Mouse (Mus musculus) liver, embryonic 14.5 days (tissue): Measurements from ENCODE around the gene Rhod. TPM values are rescaled to one million over a fixed set of nuclear protein-coding genes. Genes with fewer than 3 reads are reported as not detected.
"Not testable (repeated sequence)": the region's sequence is repeated elsewhere in the genome, so short reads cannot be mapped to it uniquely, and the experiment has no call there.

Source experiments
- ATAC-seq: fragments of 200-750 bp; cut with Nextera tagmentation; 2 replicates; pipeline ENCODE4 v1.8.0; 2017; ENCODE audit warnings: moderate number of reproducible peaks, mild to moderate bottlenecking, moderate library complexity; ENCODE audit not compliant: insufficient read depth
- DNase-seq, 3 experiments: peaks; one replicate each; pipeline ENCODE4 v3.0.0-alpha.2; 2012 to 2013; ENCODE audit warnings: low read depth in 3 of 3, low spot score in 3 of 3
- H3K27ac ChIP-seq: fragments of 300-500 bp; sonication (generic); 2 replicates; pipeline ENCODE4 v1.5.1; 2014; ENCODE audit warnings: moderate library complexity, mild to moderate bottlenecking, control low read depth, inconsistent platforms
- H3K27me3 ChIP-seq: fragments of 300-500 bp; sonication (generic); 2 replicates; pipeline ENCODE4 v1.6.1; 2014; ENCODE audit warnings: mild to moderate bottlenecking, low read length, moderate library complexity; ENCODE audit not compliant: control insufficient read depth, insufficient read depth
- H3K36me3 ChIP-seq: fragments of 300-500 bp; sonication (generic); replicated peaks from 2 replicates; pipeline ENCODE4 v1.6.1; 2014; ENCODE audit warnings: low read depth; ENCODE audit not compliant: control insufficient read depth, insufficient read depth
- H3K4me1 ChIP-seq, 2 experiments: fragments of 200-500 bp in 1 of 2; fragments of 300-500 bp in 1 of 2; sonication (generic) in 1 of 2; replicated peaks; 2 replicates each; pipeline ENCODE4 v1.6.1; 2012 to 2014; ENCODE audit warnings: antibody characterized with exemption in 1 of 2, inconsistent platforms in 1 of 2, low read length in 1 of 2; ENCODE audit not compliant: control insufficient read depth in 2 of 2, insufficient read depth in 2 of 2
- H3K4me2 ChIP-seq: fragments of 300-500 bp; sonication (generic); 2 replicates; pipeline ENCODE4 v1.6.1; 2014; ENCODE audit warnings: low read depth, mild to moderate bottlenecking, control low read depth, moderate library complexity
- H3K4me3 ChIP-seq, 2 experiments: fragments of 200-500 bp in 1 of 2; fragments of 300-500 bp in 1 of 2; sonication (generic) in 1 of 2; 2 replicates each; pipeline ENCODE4 v1.5.1; 2012 to 2014; ENCODE audit warnings: low read depth in 2 of 2, low read length in 2 of 2, mild to moderate bottlenecking in 2 of 2, control low read depth in 1 of 2, inconsistent platforms in 1 of 2, moderate library complexity in 1 of 2; ENCODE audit not compliant: insufficient read depth in 1 of 2
- H3K9ac ChIP-seq: fragments of 300-500 bp; sonication (generic); replicated peaks from 2 replicates; pipeline ENCODE4 v1.6.1; 2014; ENCODE audit warnings: mild to moderate bottlenecking, control low read depth, moderate library complexity
- H3K9me3 ChIP-seq: fragments of 300-500 bp; sonication (generic); 2 replicates; pipeline ENCODE4 v1.6.1; 2016; ENCODE audit warnings: low read length, mixed read lengths; ENCODE audit not compliant: control insufficient read depth
- CTCF ChIP-seq: IDR thresholded peaks from 2 replicates; pipeline ENCODE4 v1.5.1; 2016; ENCODE audit warnings: antibody characterized with exemption, low read depth, control low read depth
- EP300 ChIP-seq: IDR thresholded peaks from 2 replicates; pipeline ENCODE4 v1.6.1; 2016; ENCODE audit warnings: antibody characterized with exemption, low read depth
- WGBS: fragments of 180-500 bp; shearing (Covaris S2); extraction: QIAGEN DNeasy Blood & Tissue Kit; methylation state at CpG from one replicate; pipeline ENCODE4 v1.1.7; 2014; ENCODE audit not compliant: insufficient replicate concordance; 5-methylcytosine and 5-hydroxymethylcytosine counted together
- polyA plus RNA-seq, 2 experiments: library from polyadenylated mRNA; depleted of rRNA in 1 of 2; stranded (reverse) in 1 of 2; unstranded in 1 of 2; fragments of >200 nt; fragmentation: Nextera tagmentation in 1 of 2; extraction: Ambion mirVana in 1 of 2; gene quantifications; 2 replicates each; pipeline versions ENCODE4 v1.2.1 to v1.2.3; 2012 to 2014

Gene Rhod
- polyA plus RNA-seq, 2 experiments = 3.8 to 6.4 TPM

- peak; percentile 12 to 52 (median 30) for DNase-seq
- H3K4me1 ChIP-seq = peaks cover 5 to 11% of the 10 kb centered on the region in 2 experiments
- H3K4me2 ChIP-seq = peak overlapping the region; percentile 94
- TF ChIP-seq EP300 = no peak
- no peak for TF ChIP-seq CTCF
- peak; percentile 23 for ATAC-seq
- peaks cover 6% of the 10 kb centered on the region for H3K36me3 ChIP-seq
- peak overlapping the region; percentile 98 for H3K9ac ChIP-seq
- peak overlapping the region; percentile 90 to 93 for H3K4me3 ChIP-seq
- under 1% methylated on average over 66 of the region's 80 CpGs for WGBS
- H3K27ac ChIP-seq = peak overlapping the region; percentile 85
- H3K27me3 ChIP-seq = peaks cover 5% of the 10 kb centered on the region
- H3K9me3 ChIP-seq = no peaks in the 10 kb centered on the region
These were observed 42.9 kb downstream of the Rhod start for GRCm38 (mm10) chr19:4396081-4396997.

DNA sequence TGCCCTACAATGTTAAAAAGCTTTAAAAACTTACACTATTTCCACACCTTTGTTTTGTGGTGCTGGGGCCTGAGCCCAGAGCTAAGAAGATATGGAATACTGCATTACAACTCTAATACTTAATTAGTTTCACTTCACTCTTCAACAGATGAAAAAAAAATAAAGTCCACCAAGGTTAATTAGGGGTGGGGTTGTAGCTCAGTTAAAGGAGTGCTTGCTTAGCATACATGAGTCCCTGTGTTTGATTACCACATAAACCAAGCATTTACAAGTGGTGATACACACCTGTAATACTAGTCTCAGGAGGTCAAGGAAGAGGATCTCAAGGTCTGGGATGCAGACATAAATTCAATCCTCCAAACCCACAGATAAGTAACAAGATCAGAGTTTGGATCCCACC, 52.0 kb downstream of the Rhod start:
- H3K9me3 ChIP-seq = no peaks in the 10 kb centered on the region
- H3K4me3 ChIP-seq = no peak overlapping the region
- no peak for DNase-seq
- H3K27ac ChIP-seq = no peak overlapping the region
- H3K27me3 ChIP-seq = no peaks in the 10 kb centered on the region
- H3K4me2 ChIP-seq = no peak overlapping the region
- TF ChIP-seq CTCF (no peak), EP300 (no peak)
- H3K4me1 ChIP-seq = no peaks in the 10 kb centered on the region
- H3K36me3 ChIP-seq = peaks cover 15% of the 10 kb centered on the region
- no peak for ATAC-seq
- no peak overlapping the region for H3K9ac ChIP-seq

DNA sequence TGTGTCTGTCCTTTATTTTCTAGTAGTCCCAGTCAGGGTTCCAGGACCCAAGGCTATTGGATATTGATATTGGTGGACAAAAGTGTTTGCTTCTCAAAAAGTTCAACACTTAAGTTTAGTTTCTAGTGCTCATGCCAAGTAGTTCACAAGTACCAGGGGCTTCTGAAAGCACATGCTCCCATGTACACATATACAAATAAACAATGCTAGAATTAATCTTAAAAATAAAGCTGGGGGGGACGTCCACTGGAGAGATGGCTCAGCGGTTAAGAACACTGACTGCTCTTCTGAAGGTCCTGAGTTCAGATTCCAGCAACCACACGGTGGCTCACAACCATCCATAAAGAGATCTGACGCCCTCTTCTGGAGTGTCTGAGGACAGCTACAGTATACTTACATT, 54.2 kb downstream of the Rhod start:
- no peaks in the 10 kb centered on the region for H3K27me3 ChIP-seq
- H3K9ac ChIP-seq = no peak overlapping the region
- no peak for TF ChIP-seq EP300
- TF ChIP-seq CTCF = no peak
- ATAC-seq (no peak), DNase-seq (no peak)
- H3K9me3 ChIP-seq = no peaks in the 10 kb centered on the region
- peaks cover 13% of the 10 kb centered on the region for H3K36me3 ChIP-seq
- H3K4me2 ChIP-seq = no peak overlapping the region
- 63% methylated on average over 4 of the region's 4 CpGs for WGBS
- H3K4me3 ChIP-seq = no peak overlapping the region
- H3K4me1 ChIP-seq = no peaks in the 10 kb centered on the region
- no peak overlapping the region for H3K27ac ChIP-seq

GRCm38 (mm10) chr19:4384322-4384721, 54.9 kb downstream of the Rhod start:
- ATAC-seq (no peak), DNase-seq (no peak)
- no peak overlapping the region for H3K4me2 ChIP-seq
- no peak overlapping the region for H3K9ac ChIP-seq
- H3K27ac ChIP-seq = no peak overlapping the region
- H3K27me3 ChIP-seq = no peaks in the 10 kb centered on the region
- H3K4me3 ChIP-seq = no peak overlapping the region
- no peaks in the 10 kb centered on the region for H3K4me1 ChIP-seq
- TF ChIP-seq CTCF (peak; percentile 23; the same call in 1 of the 2 replicates), EP300 (no peak)
- 34% methylated on average over 1 of the region's 1 CpGs for WGBS
- H3K36me3 ChIP-seq = peaks cover 11% of the 10 kb centered on the region
- H3K9me3 ChIP-seq = no peaks in the 10 kb centered on the region

DNA sequence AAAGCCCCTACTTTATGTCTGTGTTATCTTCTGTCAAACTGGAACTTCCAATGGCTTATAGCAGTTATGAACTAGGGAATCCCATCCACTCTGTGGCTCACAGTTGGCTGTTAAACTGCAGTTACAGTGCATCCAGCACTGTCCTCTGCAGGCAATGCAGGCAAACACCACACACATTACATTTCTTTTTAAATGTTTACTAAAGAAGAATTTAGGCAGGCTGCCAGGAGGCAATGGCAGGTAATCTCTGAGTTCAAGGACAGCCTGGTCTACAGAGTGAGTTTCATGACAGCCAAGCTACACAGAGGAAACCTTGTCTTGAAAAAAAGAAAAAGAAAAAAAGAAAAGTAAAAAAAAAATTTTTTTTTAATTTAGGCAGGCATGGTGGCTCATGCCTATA, 55.9 kb downstream of the Rhod start:
- no peak overlapping the region for H3K4me2 ChIP-seq
- H3K36me3 ChIP-seq = peaks cover 11% of the 10 kb centered on the region
- DNase-seq = peak in 1 of 3 experiments; percentile 9
- no peak for ATAC-seq
- no peak overlapping the region for H3K27ac ChIP-seq
- H3K9ac ChIP-seq = no peak overlapping the region
- H3K4me1 ChIP-seq = no peaks in the 10 kb centered on the region
- no peak overlapping the region for H3K4me3 ChIP-seq
- TF ChIP-seq EP300 (no peak), CTCF (0 out of 2 replicates have a peak, but pooled peaks have one; percentile 5)
- no peaks in the 10 kb centered on the region for H3K27me3 ChIP-seq
- H3K9me3 ChIP-seq = no peaks in the 10 kb centered on the region

GRCm38 (mm10) chr19:4382303-4382702, 56.9 kb downstream of the Rhod start:
- not testable (repeated sequence) for ATAC-seq, H3K27ac ChIP-seq, H3K4me3 ChIP-seq, H3K9me3 ChIP-seq, H3K27me3 ChIP-seq, H3K4me2 ChIP-seq, H3K9ac ChIP-seq, DNase-seq, H3K36me3 ChIP-seq, H3K4me1 ChIP-seq
- WGBS = 84% methylated on average over 1 of the region's 1 CpGs
